In the genomic region with DNA sequence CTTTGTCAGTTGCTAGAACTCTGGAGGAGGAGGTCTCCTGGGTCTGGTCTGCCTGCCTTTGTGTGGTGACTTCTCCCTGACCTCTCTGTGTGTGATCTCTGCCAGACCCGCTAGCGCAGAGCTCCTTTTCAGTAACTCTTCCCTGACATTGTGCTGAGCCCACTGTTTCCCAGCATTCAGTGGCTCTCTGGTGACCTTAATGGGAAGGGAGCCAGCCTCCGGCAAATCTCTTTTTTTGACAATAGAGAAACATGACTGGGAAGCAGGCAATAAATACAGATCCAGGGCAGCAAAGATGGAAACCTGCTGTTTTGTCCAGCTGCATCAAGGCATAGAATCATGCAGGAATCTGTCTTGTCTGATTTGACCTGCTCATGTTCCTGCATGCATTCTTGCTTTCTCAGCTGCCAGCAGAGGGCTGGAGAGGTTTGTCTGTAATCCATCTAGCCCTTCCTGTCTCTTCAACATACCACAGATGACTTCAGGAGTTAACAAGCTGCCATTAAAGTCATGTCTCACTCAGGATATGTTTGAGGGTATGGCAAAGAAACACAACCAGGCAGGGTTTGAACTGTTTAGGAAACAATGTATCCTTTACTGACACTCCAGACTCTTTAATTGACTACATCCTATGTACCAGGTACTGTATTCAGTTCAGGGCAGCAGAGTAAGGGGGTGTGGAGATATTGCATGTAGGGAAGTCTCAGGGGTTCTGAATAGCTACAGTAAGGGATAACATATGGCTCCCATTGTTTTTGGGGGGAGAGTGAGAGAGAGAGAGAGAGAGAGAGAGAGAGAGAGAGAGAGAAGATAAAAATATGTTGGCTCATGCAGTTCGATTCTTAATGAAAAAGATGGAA, we compare ENCODE assay signal across 9 mouse cellular contexts.
DNase-seq lines count a peak whose midpoint lies in the region; ATAC-seq lines count a peak whose summit lies in the region.
"Had no signal": no experiment of that assay in that cellular context is flagged by ENCODE, and none has a peak within 500 bp of the region (broad histone marks: within the 10 kb centered on the region; RNA-seq: fewer than 3 reads in every experiment).

No protein-coding gene starts in this region.

- no peak overlapping the region for H3K27ac ChIP-seq in liver, embryonic 16.5 days (ENCODE audit: low read length)
- H3K27ac ChIP-seq in liver, embryonic 12.5 days, result no peak overlapping the region
- no peak overlapping the region for H3K27ac ChIP-seq in forebrain, embryonic 11.5 days (ENCODE audit: low read depth, low read length)
- H3K27ac ChIP-seq in hindbrain, embryonic 10.5 days, result peak overlapping the region; percentile 84
- H3K27ac ChIP-seq in limb, embryonic 11.5 days (replicated peaks; ENCODE audit: low read depth, low read length), result peak overlapping the region; percentile 18; the same call in 1 of the 2 replicates
- peak overlapping the region; percentile 48 for H3K27ac ChIP-seq in neural tube, embryonic 15.5 days (replicated peaks)

- H3K4me1 ChIP-seq in liver, embryonic 16.5 days (ENCODE audit: control insufficient read depth, low read depth, low read length), result no peaks in the 10 kb centered on the region
- no peaks in the 10 kb centered on the region for H3K4me1 ChIP-seq in liver, embryonic 12.5 days
- peaks cover 2% of the 10 kb centered on the region; the same call in 1 of the 2 replicates for H3K4me1 ChIP-seq in forebrain, embryonic 11.5 days (replicated peaks; ENCODE audit: control insufficient read depth, insufficient read depth, low read length)
- H3K4me1 ChIP-seq in hindbrain, embryonic 10.5 days (replicated peaks), result peaks cover 44% of the 10 kb centered on the region
- peaks cover 9% of the 10 kb centered on the region for H3K4me1 ChIP-seq in limb, embryonic 11.5 days (ENCODE audit: control insufficient read depth, insufficient read depth, low read length)
- peaks cover 25% of the 10 kb centered on the region for H3K4me1 ChIP-seq in neural tube, embryonic 15.5 days

- no peak overlapping the region for H3K9ac ChIP-seq in liver, embryonic 16.5 days (ENCODE audit: low read depth, low read length)
- H3K9ac ChIP-seq in liver, embryonic 12.5 days, result no peak overlapping the region
- H3K9ac ChIP-seq in forebrain, embryonic 11.5 days (ENCODE audit: low read length), result no peak overlapping the region
- H3K9ac ChIP-seq in limb, embryonic 11.5 days (ENCODE audit: low read length), result no peak overlapping the region; the same call in 1 of the 2 replicates
- no peak overlapping the region for H3K9ac ChIP-seq in neural tube, embryonic 15.5 days (replicated peaks)

- H3K4me2 ChIP-seq in liver, embryonic 16.5 days (ENCODE audit: low read depth, low read length), result no peak overlapping the region
- H3K4me2 ChIP-seq in liver, embryonic 12.5 days, result no peak overlapping the region
- H3K4me2 ChIP-seq in forebrain, embryonic 11.5 days (ENCODE audit: low read depth, low read length, severe bottlenecking), result no peak overlapping the region
- no peak overlapping the region for H3K4me2 ChIP-seq in limb, embryonic 11.5 days (ENCODE audit: low read depth, severe bottlenecking)
- no peak overlapping the region for H3K4me2 ChIP-seq in neural tube, embryonic 15.5 days

- H3K9me3 ChIP-seq in liver, embryonic 16.5 days (replicated peaks; ENCODE audit: control insufficient read depth, low read length), result no peaks in the 10 kb centered on the region
- H3K9me3 ChIP-seq in liver, embryonic 12.5 days (replicated peaks), result no peaks in the 10 kb centered on the region
- no peaks in the 10 kb centered on the region for H3K9me3 ChIP-seq in forebrain, embryonic 11.5 days (ENCODE audit: control insufficient read depth, low read length)
- H3K9me3 ChIP-seq in hindbrain, embryonic 10.5 days, result no peaks in the 10 kb centered on the region
- no peaks in the 10 kb centered on the region for H3K9me3 ChIP-seq in limb, embryonic 11.5 days (ENCODE audit: control insufficient read depth, low read length)
- no peaks in the 10 kb centered on the region for H3K9me3 ChIP-seq in neural tube, embryonic 15.5 days (replicated peaks)

- peak; percentile 43; the same call in 1 of the 2 replicates for ATAC-seq in liver, embryonic 16.5 days (ENCODE audit: low read depth)
- no peak; the same call in 1 of the 2 replicates for ATAC-seq in liver, embryonic 12.5 days
- ATAC-seq in forebrain, embryonic 11.5 days (replicated peaks; ENCODE audit: low FRiP score), result 0 out of 2 replicates have a peak, but pooled peaks have one; percentile 21
- ATAC-seq in limb, embryonic 11.5 days (ENCODE audit: insufficient number of reproducible peaks, low FRiP score, low TSS enrichment, low read depth), result peak; percentile 44; the same call in 1 of the 2 replicates
- ATAC-seq in neural tube, embryonic 15.5 days (ENCODE audit: low FRiP score), result peak; percentile 71; the same call in 1 of the 2 replicates
- ATAC-seq: Patski had no signal

- 34% methylated on average over 4 of the region's 4 CpGs for WGBS in liver, embryonic 16.5 days (ENCODE audit: insufficient replicate concordance)
- 54% methylated on average over 4 of the region's 4 CpGs for WGBS in liver, embryonic 12.5 days (ENCODE audit: insufficient replicate concordance)
- WGBS in forebrain, embryonic 11.5 days, result 17% methylated on average over 4 of the region's 4 CpGs
- 13% methylated on average over 4 of the region's 4 CpGs for WGBS in hindbrain, embryonic 10.5 days
- WGBS in limb, embryonic 11.5 days, result 21% methylated on average over 4 of the region's 4 CpGs
- WGBS in neural tube, embryonic 15.5 days, result 13% methylated on average over 4 of the region's 4 CpGs

- DNase-seq in forebrain, embryonic 11.5 days (ENCODE audit: low spot score), result no peak
- peak; percentile 73 for DNase-seq in hindbrain, embryonic 10.5 days (ENCODE audit: low spot score)
- peak; percentile 47 for DNase-seq in limb, embryonic 11.5 days (ENCODE audit: low spot score)
- no peak for DNase-seq in frontal cortex, postnatal 14 days (ENCODE audit: low spot score in 2 of 2)
- DNase-seq in cerebellum, adult 18-20 months, result no peak

- H3K27me3 ChIP-seq in liver, embryonic 16.5 days (ENCODE audit: control insufficient read depth, insufficient read depth, low read depth, low read length), result no peaks in the 10 kb centered on the region
- H3K27me3 ChIP-seq in liver, embryonic 12.5 days (replicated peaks), result no peaks in the 10 kb centered on the region
- no peaks in the 10 kb centered on the region for H3K27me3 ChIP-seq in forebrain, embryonic 11.5 days (ENCODE audit: control insufficient read depth, insufficient read depth, low read length)
- no peaks in the 10 kb centered on the region for H3K27me3 ChIP-seq in hindbrain, embryonic 10.5 days (ENCODE audit: insufficient read depth, poor library complexity, severe bottlenecking)
- no peaks in the 10 kb centered on the region for H3K27me3 ChIP-seq in limb, embryonic 11.5 days (ENCODE audit: control insufficient read depth, insufficient read depth, low read length)
- H3K27me3 ChIP-seq in neural tube, embryonic 15.5 days (replicated peaks), result no peaks in the 10 kb centered on the region
- H3K27me3 ChIP-seq: Patski had no signal

- no peak overlapping the region for H3K4me3 ChIP-seq in liver, embryonic 16.5 days (ENCODE audit: low read depth, low read length)
- H3K4me3 ChIP-seq in liver, embryonic 12.5 days, result no peak overlapping the region
- no peak overlapping the region for H3K4me3 ChIP-seq in forebrain, embryonic 11.5 days (ENCODE audit: low read depth, low read length)
- H3K4me3 ChIP-seq in hindbrain, embryonic 10.5 days, result no peak overlapping the region
- no peak overlapping the region for H3K4me3 ChIP-seq in limb, embryonic 11.5 days (ENCODE audit: low read depth, low read length)
- H3K4me3 ChIP-seq in neural tube, embryonic 15.5 days (replicated peaks), result no peak overlapping the region

- H3K36me3 ChIP-seq in liver, embryonic 16.5 days (ENCODE audit: control insufficient read depth, insufficient read depth), result no peaks in the 10 kb centered on the region
- H3K36me3 ChIP-seq in liver, embryonic 12.5 days, result no peaks in the 10 kb centered on the region
- H3K36me3 ChIP-seq in forebrain, embryonic 11.5 days (ENCODE audit: control insufficient read depth, insufficient read depth, low read length), result no peaks in the 10 kb centered on the region
- no peaks in the 10 kb centered on the region for H3K36me3 ChIP-seq in hindbrain, embryonic 10.5 days
- H3K36me3 ChIP-seq in limb, embryonic 11.5 days (ENCODE audit: control insufficient read depth, insufficient read depth, low read length), result no peaks in the 10 kb centered on the region
- H3K36me3 ChIP-seq in neural tube, embryonic 15.5 days, result no peaks in the 10 kb centered on the region

Comparison
In these comparisons a context has a peak if more than half of its experiments do, and no peak if none do; other contexts are left out.
1. H3K27ac ChIP-seq: peak in hindbrain, embryonic 10.5 days (single experiment), limb, embryonic 11.5 days (single experiment) and neural tube, embryonic 15.5 days (single experiment); none in liver, embryonic 16.5 days (single experiment), liver, embryonic 12.5 days (single experiment) and forebrain, embryonic 11.5 days (single experiment).
2. DNase-seq: peak in hindbrain, embryonic 10.5 days (single experiment) and limb, embryonic 11.5 days (single experiment); none in forebrain, embryonic 11.5 days (single experiment), frontal cortex, postnatal 14 days (0 of 2) and cerebellum, adult 18-20 months (0 of 2).